Mouse (Mus musculus) layer of hippocampus, postnatal 10 days (tissue): ENCODE measurements at regions not wholly inside any gene's neighbourhood (a gene's known extent, or its start where the extent isn't known, plus 50 kb on each side); places are given as distances from the start of the nearest gene placed in this dataset.

Source experiments
- DNase-seq, 2 experiments: peaks; one replicate each; pipeline ENCODE4 v3.0.0; 2021; ENCODE audit warnings: low spot score in 2 of 2

DNA sequence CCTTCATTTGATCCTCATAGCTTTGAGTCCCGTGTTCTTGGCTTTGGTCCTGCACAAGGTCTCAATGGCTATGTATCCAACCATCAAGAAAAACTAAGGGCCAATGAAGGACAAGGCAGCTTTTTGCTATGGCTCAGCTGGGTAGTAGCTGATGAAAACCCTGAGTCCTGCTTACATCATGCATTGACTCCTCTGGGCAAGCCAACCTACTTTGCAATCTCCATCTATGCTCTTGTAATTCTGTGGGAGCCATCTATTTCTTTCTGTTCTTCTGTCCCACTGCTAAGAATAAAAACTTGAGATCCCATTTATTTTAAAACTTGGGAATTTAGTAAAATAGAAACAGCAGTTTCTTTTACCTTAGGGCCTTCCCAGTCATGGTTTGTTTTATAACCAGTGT is 391.0 kb upstream of the Lmcd1 start:
- DNase-seq, result no peak

DNA sequence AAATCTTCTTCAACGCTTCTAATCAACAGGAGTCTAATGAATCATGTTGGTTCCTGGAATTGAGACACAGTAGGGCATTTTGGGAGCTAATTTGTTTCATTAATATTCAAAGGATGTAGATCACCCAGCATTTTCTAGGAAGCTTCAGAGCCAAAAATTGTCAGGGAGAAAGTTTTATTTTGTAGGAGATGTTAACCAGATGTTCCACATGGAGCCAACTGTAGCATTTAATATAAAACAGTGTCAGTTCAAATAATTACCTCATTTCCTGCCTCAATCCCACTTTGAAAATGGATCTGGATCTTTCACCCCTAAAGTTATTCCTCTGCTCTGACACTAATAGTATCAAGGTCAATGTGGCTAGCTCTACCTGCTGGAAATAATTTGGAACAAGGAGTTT is 389.6 kb upstream of the Lmcd1 start:
- no peak for DNase-seq

DNA sequence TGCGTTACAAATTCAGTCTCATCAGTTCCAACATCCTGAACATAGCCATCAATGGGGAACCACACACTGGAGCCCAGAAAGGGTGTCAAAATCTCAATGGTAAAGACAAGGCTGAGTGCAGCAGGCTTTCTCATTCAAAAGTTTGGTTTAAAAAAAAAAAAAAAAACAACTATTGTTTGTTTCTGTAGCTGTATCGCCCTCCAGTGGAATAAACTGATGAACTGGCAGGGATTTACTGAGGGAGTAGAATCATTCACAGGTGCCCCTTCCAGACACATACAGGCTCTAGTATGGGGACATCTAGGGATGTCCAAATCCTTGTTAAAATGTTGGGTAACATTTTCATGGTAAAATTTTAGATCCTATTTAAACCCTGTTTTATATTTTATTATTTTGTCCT is 361.6 kb upstream of the Lmcd1 start:
- peak in 1 of 2 experiments; percentile 22 for DNase-seq

DNA sequence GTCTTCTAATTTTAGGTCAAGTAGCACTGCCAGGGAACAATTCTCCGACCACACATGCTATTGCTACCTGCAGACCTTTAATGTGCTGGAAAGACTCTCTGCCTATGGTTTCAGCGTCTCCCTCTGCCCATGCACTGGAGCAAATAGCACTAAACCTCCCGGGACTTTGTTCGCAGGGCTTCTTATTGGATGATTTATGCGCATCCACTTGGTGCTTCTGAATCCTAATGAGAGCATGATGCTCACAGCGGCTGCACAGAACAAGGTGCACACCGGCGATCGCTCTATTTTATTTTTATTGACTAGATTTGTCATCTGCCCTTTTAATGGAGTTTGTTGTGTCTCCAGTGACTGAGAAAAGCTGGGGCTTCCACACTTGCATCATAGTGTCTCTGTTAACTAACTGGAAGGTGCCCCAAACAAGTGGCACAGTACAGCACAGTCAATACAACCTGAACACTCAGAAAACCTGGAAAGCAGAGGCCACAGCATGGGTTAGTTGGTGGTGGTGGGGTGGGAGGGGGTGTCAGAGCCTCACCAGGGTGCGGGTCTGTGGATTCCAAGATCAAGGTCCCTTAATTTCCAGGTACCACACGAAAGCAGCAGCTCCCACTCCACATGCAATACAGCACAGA is 359.7 kb upstream of the Lmcd1 start:
- no peak for DNase-seq

DNA sequence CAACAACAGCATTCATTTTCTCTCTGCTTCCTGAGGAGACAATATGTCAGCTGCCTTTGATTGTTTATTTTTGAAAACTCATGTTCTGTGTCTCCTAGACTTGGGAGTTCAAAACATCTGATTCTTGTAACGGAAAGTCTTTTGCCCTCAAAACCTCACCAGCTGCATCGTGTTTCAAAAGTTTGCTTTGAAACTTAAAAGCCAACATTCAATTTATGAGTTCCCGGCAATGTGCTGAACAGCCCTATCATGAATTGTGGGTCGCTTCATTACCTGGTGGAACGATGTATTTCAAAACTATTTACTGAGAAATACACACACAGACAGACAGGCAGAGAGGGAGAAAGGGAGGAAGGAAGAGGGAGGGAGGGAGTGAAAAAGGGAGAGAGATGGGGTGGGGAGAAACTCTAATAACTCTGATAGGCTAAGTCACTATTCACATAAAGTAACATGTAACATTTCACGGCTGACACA is 356.3 kb upstream of the Lmcd1 start:
- DNase-seq, result no peak

DNA sequence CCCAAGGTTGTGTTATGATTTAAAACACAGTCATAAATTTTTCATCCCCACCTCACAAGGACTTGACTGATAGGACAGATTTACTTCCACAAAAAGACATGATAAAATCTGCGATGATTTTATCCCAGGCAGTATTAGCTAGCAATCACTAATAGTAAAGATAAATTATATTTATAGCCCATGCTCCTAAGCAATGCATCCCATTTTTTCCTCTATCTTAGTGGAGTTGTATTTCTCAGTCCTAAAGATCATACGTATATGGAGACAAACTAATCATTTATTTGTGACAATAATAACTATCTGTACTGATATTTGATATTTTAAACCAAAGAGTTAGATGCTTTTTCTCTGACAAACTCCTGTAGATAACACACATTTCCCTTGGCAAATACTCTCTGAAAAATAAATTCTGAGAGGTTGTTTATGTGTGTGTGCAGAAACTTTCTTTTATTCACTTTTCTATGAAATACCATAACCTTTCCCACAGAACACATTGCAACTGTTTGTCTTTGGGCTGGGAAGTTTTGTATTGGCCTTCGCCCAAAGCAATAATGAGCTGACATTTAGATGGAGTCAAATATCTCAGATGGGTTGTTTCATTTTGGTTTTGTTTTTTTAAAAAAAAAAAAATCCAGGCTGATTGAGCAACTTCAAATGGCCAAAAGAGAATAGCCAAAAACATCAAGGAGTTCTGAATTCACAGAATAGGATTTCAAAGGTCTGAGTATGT is 355.5 kb upstream of the Lmcd1 start:
- DNase-seq, result no peak

DNA sequence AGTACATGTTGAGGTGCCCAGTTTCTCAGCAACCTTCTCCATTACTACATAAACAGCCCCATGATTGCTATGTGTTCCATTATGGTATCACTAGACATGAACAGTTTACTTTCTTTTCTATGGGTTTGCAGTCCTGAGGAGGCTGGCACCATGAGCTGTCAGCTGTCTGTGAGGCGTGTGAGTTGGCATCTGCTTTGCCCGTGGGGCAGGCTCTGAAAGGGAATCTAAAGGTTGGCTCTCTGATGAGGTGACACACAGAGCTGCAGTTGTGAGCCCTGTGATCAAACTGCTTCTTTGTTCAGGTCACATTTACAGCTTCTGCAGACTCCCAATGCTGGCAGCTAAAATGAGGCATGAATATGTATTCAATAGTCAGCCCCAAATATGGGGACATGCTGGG is 341.0 kb upstream of the Lmcd1 start:
- DNase-seq, result no peak

DNA sequence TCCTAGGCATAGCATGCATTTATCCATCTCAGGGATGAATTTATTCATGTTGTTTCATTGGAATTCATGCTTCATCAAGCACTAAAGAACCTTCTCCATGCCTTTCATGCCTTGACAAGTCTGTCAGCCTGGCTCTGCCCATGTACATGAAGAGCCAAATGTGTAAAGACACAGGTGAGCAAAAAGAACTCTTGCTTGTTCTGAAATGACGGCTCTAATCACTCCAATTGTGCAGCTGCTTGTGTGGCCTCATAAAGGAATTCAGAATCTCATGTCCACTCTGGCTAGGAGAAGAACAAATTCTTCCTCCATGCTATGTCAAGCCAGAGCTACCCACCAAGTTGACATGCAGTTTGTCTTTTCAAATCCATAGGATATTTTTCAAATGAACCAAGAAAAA is 319.2 kb upstream of the Lmcd1 start:
- DNase-seq, result no peak

DNA sequence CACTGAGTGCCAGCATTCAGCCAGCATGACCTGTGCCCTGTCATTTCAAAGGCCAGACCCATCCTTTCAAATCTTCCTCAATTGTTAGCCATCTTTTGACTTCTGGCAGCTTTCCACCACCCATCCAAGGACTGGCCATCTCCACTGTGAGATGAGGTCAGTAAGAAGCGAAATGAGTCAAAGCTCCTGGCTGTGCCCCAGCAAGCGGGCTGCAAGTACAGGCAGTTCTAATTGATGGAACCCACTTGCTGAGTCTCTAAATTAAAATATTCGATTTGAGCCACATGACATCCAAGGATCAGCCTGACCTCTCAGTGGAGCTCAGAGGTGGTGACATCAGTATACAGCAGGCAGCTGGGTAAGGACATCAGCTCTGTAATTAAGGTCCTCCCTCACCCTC is 307.8 kb upstream of the Lmcd1 start:
- DNase-seq, result no peak

DNA sequence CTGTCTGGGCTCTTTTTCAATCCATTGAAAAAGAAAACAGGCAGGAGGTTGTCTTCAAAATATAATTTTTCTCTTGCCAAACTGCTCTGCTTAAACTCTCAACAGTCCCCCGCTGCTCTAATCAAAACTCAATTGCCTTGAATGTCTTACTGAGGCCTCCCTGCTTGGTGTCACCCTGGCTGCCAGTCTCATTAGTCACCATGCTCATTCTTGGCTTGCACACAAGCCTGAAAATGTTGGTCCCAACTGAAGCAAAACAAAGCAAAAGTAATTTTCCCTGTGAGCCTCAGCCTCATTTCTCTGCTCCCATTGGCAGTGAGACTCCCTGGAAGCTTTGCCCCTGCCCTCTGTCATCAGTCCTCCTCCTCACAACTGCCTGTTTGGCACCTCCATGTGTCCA is 288.1 kb upstream of the Lmcd1 start:
- DNase-seq, result peak; percentile 9 to 32

DNA sequence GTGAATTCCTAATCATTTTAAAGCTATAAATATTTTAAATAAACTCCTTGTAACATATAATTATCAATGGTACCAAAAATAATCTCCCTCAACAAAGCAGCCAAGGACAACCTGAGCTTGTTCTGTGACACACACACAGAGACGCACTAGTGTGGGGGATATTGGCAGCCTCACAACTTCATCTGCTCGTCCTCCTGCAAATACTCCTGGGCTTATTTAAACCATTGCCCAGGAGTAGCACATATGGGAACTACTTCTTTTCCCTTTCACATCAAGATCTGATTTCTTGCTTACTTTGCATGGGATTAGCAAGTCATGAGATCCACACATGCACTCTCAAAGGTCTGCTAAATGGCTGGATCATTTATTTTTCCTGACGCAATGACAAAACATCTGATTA is 277.7 kb upstream of the Lmcd1 start:
- DNase-seq, result no peak

DNA sequence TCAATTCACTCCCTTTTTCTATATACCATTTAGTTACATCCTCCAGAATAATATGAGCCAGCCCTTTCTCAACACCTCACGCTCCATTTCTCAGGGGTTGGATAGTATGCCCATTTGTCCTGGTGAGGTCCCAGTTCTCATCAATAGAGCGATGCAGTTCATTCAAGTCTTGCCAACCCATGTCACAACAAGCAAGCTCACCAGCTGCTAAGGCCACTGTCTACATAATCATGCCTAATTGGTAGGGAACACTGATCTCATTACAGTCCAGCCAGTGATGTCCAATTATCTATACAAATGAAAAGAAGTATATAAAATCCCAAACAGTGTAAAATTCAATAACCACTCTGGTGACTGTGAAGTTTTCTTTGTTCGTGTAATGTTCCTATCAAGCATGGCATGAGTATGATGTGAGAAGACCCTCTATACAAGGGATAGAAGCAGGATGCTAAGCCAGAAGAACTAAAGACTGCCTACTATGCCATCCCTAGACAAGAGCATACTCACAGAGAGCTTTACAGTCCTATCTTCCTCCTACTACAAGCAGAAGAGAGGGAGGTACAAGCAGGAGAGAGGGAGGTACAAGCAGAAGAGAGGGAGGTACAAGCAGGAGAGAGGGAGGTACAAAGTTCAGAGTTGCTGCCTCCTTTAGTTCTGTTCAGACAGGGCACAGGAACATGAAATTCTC is 269.6 kb upstream of the Lmcd1 start:
- DNase-seq, result no peak

DNA sequence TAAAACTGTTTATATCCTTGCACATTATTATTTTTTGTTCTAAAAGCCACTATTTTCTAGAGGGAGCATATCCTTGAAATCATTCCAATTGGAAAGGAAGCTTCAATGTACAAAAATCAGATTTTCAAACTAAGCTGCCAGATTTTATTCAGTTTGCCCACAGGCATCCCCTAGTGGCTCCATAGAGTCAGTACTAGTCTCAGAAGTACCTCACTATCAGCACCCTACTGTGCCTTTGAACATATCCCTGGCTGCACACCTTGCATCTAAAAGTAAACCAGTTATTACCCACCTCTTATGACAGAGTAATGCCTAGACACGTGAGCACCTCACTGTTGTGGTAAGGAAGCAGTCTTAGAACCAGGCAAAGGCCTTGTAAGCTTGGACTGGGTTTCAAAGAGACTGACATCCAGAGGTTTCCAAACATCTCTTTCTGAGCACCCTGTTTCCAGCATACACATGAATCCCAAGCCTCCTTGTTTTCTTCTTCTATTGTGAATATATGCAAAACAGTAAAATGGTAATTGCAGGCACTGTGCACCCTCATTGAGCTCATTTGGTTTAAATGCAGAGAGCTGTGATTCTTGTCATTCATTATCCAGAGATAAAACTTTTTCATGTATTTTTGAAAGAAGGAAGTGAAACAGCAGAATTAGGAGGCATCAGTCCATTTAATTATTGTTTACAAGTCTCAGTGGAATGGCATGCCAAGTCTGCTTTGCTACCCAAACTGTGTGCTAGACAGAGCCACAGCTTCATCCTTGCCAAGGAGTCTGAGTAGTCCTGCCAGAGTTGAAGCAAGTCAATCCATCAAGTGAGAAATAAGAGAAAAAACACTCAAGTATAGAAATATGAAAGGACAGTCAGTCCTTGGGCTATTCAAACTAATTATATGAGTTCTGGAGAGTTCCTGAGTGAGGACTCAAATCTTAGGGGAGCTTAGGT is 247.0 kb upstream of the Lmcd1 start:
- peak in 1 of 2 experiments; percentile 14 for DNase-seq

DNA sequence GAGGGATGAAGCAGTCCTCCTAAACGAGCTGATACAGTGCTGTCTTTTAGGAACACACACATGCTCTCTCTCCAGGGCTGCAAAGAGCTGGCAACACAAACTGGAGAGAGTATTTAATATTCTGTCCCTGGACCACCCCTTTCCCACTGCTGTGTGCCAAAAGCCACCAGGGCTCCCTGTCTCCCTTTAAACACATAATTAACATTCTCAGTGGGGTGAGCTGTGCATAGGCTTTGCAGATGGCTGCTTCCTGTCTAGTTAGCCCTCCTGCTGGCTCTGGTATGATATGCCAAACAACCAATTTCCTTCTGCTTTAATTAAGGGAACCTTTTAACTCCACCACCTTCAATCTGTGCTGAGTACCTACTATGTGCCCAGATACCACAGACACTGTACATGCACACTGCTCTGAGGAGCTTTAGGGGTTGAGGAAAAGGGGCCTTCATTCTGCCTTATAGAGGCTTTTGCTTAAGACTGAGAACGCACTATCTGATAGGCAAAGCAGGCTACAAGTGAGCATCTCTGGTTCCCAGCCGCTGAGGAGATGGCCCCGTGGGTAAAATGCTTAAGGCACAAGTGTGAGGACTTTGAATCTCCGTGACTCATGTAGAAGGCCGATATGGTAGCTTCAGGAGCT is 222.9 kb upstream of the Lmcd1 start:
- peak; percentile 32 to 45 for DNase-seq

DNA sequence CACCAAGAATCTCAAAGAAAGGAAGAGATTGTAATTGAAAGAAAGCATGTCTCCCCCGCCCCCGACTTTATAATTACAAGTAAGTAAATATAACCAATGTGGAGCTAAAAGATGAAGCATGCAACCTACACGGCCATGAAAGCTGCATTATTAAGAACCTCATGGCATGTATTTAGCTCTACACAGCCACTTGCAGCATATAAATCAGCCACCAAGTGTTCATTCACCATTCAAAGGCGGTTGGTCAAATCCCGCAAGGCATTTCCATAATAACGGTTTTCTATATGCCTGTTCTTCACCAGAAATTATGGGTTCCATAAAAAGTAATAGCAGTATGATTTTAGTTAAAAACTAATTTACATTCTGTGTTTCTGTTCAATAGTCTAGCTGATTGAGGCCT is 221.4 kb upstream of the Lmcd1 start:
- no peak for DNase-seq

DNA sequence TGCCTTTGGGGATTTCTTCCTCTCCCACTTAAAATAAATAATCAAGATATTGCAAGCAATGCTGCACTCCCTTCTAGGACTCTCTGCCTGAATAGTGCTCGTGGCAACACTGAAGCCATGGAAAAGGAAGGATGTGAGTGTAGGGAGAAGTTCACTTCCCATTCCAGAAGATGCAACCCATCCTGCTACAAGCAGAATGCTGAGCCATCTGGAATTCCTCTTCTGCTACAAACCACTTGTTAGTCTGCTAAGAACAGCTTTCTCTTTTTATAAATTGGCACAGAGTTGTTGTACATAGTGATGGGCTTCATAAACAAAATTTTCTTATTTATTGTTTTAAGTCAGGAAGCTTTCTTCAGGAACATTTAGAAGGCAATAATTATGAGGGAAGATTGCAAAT is 215.7 kb upstream of the Lmcd1 start:
- DNase-seq, result no peak

DNA sequence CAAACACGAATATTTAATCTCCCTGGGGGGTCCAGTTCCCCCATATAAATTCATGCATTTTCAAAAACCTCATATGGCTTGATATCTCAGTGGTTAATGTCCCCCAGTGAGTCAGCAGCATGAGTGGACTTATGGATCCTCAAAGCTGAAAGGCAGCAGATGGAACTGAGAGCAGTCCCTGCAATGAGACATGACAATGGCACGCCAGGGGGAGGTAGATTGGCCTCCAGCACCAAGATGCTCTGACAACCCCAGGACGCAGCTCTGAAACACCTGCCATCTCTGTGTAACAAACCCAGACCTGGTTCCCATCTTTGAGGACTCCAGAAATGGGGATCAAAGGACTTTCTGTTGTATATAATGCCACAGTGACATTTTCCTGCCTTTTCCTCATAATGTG is 210.6 kb upstream of the Lmcd1 start:
- DNase-seq, result no peak

DNA sequence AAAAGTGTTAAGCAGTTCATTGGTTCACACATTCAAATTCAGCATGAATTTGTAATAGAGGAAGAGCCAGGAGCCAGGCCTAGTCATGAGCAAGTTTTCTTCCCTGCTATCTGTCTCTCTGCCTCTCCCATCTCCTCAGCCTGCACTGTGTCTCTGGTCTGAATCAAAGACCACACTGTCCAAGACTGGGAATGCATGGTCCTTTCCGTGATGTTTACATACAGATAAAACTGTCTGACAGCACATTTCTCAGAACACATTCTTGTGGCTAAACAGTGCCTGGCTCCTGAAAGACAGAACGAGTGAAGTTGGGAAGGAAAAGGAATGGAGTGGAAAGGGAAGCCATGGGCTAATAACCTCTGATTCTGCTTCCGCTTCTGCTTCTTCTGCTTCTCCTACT is 183.0 kb upstream of the Lmcd1 start:
- no peak for DNase-seq

DNA sequence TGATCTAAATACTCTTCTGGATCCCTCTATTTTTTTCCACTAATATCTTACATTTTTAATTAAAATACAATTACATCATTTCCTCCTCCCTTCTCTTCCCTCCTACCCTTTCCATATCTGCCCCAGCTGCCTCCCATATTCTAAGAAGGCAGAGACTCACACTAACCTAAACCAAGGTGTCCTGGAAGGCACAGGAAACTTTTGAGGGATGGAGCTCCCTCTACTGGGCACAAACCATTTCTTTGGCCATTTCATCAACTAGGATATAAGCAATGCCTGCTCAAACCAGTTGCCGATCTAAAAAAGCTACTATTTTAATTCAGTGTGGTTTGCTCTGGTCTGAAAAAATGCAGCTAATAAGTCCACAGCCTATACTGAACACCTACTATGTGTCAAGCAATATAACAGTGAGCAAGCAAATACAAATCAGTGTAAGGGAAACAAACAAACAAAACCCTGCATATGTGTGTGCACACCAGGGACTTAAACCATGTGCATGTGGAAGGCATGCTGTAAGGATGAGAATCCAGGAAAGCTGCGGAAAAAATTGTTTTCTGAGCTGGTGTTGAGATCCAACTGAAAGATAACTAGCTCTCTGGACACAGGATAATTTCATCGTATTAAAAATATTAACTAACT is 182.3 kb upstream of the Lmcd1 start:
- DNase-seq, result peak; percentile 66 to 77

DNA sequence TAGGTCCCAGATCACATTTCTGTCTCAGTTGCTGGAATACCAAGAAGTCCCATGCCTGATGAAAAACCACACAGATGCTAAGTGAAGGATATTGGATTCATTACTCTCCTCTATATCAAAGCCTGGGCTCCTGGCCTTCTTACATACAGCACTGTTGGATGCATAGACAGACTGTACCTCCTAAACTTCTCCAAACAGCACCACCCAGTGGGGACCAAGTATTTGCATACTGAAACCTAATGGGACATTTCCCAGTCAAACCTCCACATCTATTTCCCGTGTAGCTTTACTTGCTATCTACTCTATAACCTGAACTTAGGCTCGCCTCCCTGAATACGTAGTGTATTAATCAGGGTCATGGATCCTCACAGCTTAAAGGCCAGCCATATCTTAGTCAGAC is 180.3 kb upstream of the Lmcd1 start:
- DNase-seq, result peak in 1 of 2 experiments; percentile 16
